Mouse (Mus musculus): ENCODE results near the gene Hoxa11. TPM values are rescaled to one million over a fixed set of nuclear protein-coding genes. Genes with fewer than 3 reads are reported as not detected.

The Hoxa11 gene
- polyA plus RNA-seq, 1 experiment from 2014 or later, result 34.8 TPM

DNA sequence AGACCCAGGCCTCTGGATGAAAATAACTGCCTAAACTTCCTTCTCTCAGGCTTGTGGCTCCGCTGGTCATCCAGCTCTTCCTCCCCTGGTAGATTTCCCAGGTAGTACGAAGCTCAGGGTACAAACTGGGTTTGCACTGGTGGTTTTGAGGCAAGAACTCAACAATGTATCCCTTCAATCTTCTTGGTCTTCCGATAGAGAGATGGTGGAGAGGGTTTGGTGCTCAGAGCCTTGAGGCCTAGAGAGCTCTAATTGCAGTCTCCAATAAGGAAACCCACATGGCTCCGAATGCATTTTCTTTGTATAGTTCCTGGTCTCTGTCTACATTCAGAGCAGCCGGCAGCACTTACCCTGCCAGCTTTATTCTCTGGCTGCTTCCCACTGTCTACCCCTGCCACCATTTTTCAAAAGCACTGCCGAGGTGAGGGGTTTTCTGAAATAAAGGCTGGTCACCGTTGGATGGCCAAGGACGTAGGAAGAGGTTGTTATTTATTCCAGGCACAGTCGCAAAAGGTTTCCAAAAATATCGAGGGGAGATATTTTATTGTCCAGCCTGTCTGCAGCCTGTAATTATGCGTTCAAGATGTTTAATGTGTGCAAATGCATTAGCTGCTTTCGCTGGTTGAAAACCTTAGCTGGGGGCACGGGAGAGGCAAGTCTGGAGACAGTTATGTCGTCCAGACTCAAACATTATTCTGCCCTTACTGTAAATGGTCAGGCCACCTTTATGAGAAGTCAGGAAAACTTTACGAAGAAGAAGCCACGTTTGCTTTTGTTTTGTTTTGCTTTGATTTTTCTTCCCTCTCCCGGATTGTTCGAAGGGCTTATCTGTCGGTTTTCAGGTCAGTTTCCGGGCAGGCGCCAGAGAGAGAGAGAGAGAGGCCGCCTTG lies 27.4 kb upstream of the Hoxa11 start:
- no peak overlapping the region for H3K27ac ChIP-seq
- H3K27me3 ChIP-seq, result peaks cover 99% of the 10 kb centered on the region
- H3K4me3 ChIP-seq (replicated peaks), result no peak overlapping the region
- WGBS, result 11% methylated on average over 22 of the region's 22 CpGs
- no peaks in the 10 kb centered on the region for H3K36me3 ChIP-seq
- H3K9ac ChIP-seq, result no peak overlapping the region
- H3K4me2 ChIP-seq, result peak overlapping the region; percentile 8; the same call in 1 of the 2 replicates
- ATAC-seq (replicated peaks; ENCODE audit: low FRiP score), result no peak
- peaks cover 15% of the 10 kb centered on the region; the same call in 1 of the 2 replicates for H3K4me1 ChIP-seq
- H3K9me3 ChIP-seq (replicated peaks), result no peaks in the 10 kb centered on the region

DNA sequence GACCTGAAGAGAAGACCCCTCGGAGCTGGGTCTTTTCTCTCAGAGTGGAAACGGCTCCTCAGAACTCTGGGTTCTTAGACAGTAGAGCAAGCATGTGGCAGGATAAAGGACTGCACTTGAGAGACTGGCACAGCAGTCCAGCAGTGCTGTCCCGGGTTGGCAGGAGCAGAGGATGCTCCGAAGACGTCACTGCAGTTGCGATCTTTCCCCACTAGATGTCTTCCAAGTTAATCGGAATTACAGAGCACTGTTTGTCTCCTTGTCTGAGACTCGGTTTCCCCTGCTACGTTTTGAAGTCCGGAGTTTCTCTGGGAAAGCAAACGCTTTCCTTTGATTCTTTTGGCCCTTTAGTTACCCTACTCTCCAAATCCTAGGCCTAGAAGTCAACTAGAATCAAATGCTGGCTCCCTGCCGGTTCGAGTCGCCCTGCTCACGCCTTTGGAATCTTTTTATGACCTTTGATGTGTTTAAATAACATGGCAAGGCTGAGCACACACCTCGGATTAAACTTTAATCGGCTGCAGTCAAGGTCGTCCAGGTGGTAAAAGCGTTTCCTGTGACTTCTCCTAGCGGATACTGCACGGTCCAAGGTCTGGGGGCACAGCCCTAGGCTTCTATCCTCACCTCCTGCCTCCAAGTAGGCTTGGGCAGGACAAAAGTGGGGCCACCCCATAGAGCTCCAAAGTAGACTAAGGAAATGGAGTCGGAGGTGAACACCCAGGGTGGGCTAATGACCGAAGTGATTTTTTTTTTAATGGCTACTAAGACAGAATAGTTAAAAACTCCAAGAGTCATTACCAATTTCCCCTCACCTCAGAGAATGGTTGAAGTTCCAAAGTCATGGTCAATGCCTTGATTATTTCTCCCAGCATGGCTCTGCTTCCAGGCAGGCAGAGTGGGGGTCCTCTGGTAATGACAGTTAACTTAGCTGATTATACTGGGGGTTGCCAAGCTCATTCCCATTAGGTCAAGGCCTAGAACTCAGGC lies 25.2 kb upstream of the Hoxa11 start:
- Histone ChIP-seq H3K27ac (no peak overlapping the region), H3K4me3 (replicated peaks) (no peak overlapping the region), H3K9ac (no peak overlapping the region), H3K27me3 (peaks cover 98% of the 10 kb centered on the region), H3K36me3 (no peaks in the 10 kb centered on the region), H3K9me3 (replicated peaks) (no peaks in the 10 kb centered on the region), H3K4me2 (peak overlapping the region; percentile 18; the same call in 1 of the 2 replicates), H3K4me1 (peaks cover 9% of the 10 kb centered on the region; the same call in 1 of the 2 replicates)
- 0 out of 2 replicates have a peak, but pooled peaks have one; percentile 25 for ATAC-seq (replicated peaks; ENCODE audit: low FRiP score)
- 5% methylated on average over 23 of the region's 23 CpGs for whole genome bisulfite sequencing

GRCm38 (mm10) chr6:52268756-52269155 lies 23.1 kb upstream of the Hoxa11 start:
- H3K4me2 ChIP-seq, result no peak overlapping the region
- H3K9ac ChIP-seq, result no peak overlapping the region
- H3K4me3 ChIP-seq (replicated peaks), result no peak overlapping the region
- no peaks in the 10 kb centered on the region for H3K9me3 ChIP-seq (replicated peaks)
- 7% methylated on average over 3 of the region's 3 CpGs for WGBS
- ATAC-seq (replicated peaks; ENCODE audit: low FRiP score), result no peak
- peaks cover 98% of the 10 kb centered on the region for H3K27me3 ChIP-seq
- peaks cover 4% of the 10 kb centered on the region; the same call in 1 of the 2 replicates for H3K4me1 ChIP-seq
- no peaks in the 10 kb centered on the region for H3K36me3 ChIP-seq
- H3K27ac ChIP-seq, result no peak overlapping the region

DNA sequence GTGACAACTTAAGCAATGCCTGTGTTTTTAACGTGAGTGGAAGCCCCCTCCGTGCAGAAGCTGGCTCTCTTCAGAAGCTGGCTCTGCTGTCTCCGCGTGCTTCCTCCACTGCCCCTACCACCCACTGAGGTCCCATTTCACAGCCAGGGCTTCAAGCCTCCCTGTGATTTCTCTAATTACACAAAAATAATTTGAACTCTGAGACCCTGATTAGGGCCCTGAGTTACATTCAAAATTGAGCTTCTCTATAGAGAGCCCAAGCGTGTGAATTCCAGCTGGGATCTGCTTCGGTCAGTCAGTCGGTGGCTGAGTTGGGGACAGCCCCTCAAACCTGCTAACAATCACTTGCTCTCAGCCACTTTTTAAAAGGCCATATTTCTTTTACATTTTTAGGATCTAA lies 22.7 kb upstream of the Hoxa11 start:
- WGBS, result 4% methylated on average over 7 of the region's 7 CpGs

DNA sequence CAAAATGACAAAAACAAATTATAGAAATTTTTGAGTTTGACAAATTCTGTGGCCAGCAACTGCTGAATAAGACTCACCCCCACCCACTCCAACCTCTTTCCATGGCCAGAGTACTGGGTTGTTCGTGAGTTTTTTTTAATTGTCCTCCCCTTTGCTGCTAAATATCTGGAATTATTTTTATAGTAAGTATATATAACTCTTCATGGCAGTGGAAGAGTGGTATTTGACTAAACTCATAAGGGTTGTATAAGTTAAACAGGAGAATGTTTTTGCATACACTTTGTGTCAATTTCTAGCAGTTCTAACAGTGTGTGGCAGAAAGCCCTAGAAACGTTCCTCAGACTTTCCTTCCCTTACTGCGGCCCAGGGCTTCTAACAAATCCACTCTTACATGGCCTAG lies 22.1 kb upstream of the Hoxa11 start:
- H3K9me3 ChIP-seq (replicated peaks), result no peaks in the 10 kb centered on the region
- H3K36me3 ChIP-seq, result no peaks in the 10 kb centered on the region
- H3K9ac ChIP-seq, result no peak overlapping the region
- WGBS, result 9% methylated on average over 3 of the region's 3 CpGs
- H3K27me3 ChIP-seq, result peaks cover 98% of the 10 kb centered on the region
- no peak overlapping the region for H3K27ac ChIP-seq
- H3K4me1 ChIP-seq, result peaks cover 8% of the 10 kb centered on the region
- no peak overlapping the region for H3K4me3 ChIP-seq (replicated peaks)
- no peak overlapping the region for H3K4me2 ChIP-seq
- ATAC-seq (replicated peaks; ENCODE audit: low FRiP score), result no peak

More for the DNA sequence above, 22.7 kb upstream of the Hoxa11 start:
- H3K4me1 ChIP-seq, result peaks cover 4% of the 10 kb centered on the region; the same call in 1 of the 2 replicates
- no peak overlapping the region for H3K4me3 ChIP-seq (replicated peaks)
- ATAC-seq (replicated peaks; ENCODE audit: low FRiP score), result no peak
- no peak overlapping the region for H3K4me2 ChIP-seq
- no peaks in the 10 kb centered on the region for H3K36me3 ChIP-seq
- no peaks in the 10 kb centered on the region for H3K9me3 ChIP-seq (replicated peaks)
- no peak overlapping the region for H3K9ac ChIP-seq
- peaks cover 98% of the 10 kb centered on the region for H3K27me3 ChIP-seq
- no peak overlapping the region for H3K27ac ChIP-seq

GRCm38 (mm10) chr6:52267221-52267620 lies 21.6 kb upstream of the Hoxa11 start:
- H3K9ac ChIP-seq, result no peak overlapping the region
- ATAC-seq (replicated peaks; ENCODE audit: low FRiP score), result no peak
- peaks cover 98% of the 10 kb centered on the region for H3K27me3 ChIP-seq
- no peak overlapping the region for H3K27ac ChIP-seq
- H3K4me3 ChIP-seq (replicated peaks), result no peak overlapping the region
- no peak overlapping the region for H3K4me2 ChIP-seq
- WGBS, result 14% methylated on average over 5 of the region's 5 CpGs
- no peaks in the 10 kb centered on the region for H3K36me3 ChIP-seq
- peaks cover 8% of the 10 kb centered on the region for H3K4me1 ChIP-seq
- H3K9me3 ChIP-seq (replicated peaks), result no peaks in the 10 kb centered on the region

DNA sequence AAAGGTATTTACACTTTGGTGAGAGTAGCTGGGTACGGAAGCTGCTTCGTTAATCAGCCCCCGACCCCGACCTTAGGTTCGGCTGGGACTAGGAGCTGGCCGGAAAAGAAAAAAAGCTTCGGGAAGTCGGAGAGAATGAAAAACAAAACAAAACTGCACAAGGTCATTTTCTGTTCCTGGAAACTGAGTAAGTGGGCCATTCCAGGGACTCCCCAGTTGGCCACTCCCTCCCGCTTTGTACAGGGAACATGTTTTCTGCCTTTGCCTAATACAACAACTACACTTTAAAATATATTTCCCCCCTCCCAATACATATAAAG lies 21.0 kb upstream of the Hoxa11 start:
- H3K27ac ChIP-seq, result no peak overlapping the region
- peaks cover 8% of the 10 kb centered on the region for H3K4me1 ChIP-seq
- H3K9me3 ChIP-seq (replicated peaks), result no peaks in the 10 kb centered on the region
- H3K36me3 ChIP-seq, result no peaks in the 10 kb centered on the region
- ATAC-seq (replicated peaks; ENCODE audit: low FRiP score), result no peak
- no peak overlapping the region for H3K9ac ChIP-seq
- WGBS, result under 1% methylated on average over 9 of the region's 9 CpGs
- peaks cover 99% of the 10 kb centered on the region for H3K27me3 ChIP-seq
- H3K4me2 ChIP-seq, result no peak overlapping the region
- no peak overlapping the region for H3K4me3 ChIP-seq (replicated peaks)

GRCm38 (mm10) chr6:52265913-52266665 lies 20.5 kb upstream of the Hoxa11 start:
- H3K4me3 ChIP-seq (replicated peaks), result no peak overlapping the region
- no peaks in the 10 kb centered on the region for H3K9me3 ChIP-seq (replicated peaks)
- ATAC-seq (replicated peaks; ENCODE audit: low FRiP score), result no peak
- H3K27me3 ChIP-seq, result peaks cover 99% of the 10 kb centered on the region
- H3K4me2 ChIP-seq, result no peak overlapping the region
- no peak overlapping the region for H3K9ac ChIP-seq
- no peak overlapping the region for H3K27ac ChIP-seq
- H3K4me1 ChIP-seq, result peaks cover 10% of the 10 kb centered on the region
- WGBS, result under 1% methylated on average over 19 of the region's 19 CpGs
- no peaks in the 10 kb centered on the region for H3K36me3 ChIP-seq

- Histone ChIP-seq H3K4me2 (no peak overlapping the region), H3K36me3 (no peaks in the 10 kb centered on the region), H3K4me1 (peaks cover 13% of the 10 kb centered on the region), H3K27ac (no peak overlapping the region), H3K9me3 (replicated peaks) (no peaks in the 10 kb centered on the region), H3K4me3 (replicated peaks) (no peak overlapping the region), H3K9ac (no peak overlapping the region), H3K27me3 (peaks cover 99% of the 10 kb centered on the region)
- WGBS, result 1% methylated on average over 18 of the region's 18 CpGs
- ATAC-seq (replicated peaks; ENCODE audit: low FRiP score), result no peak
Observed at GRCm38 (mm10) chr6:52265306-52265912, 19.8 kb upstream of the Hoxa11 start.

- WGBS, result 3% methylated on average over 5 of the region's 5 CpGs
- H3K4me2 ChIP-seq, result no peak overlapping the region
- no peak overlapping the region for H3K27ac ChIP-seq
- H3K9me3 ChIP-seq (replicated peaks), result no peaks in the 10 kb centered on the region
- no peaks in the 10 kb centered on the region for H3K36me3 ChIP-seq
- H3K27me3 ChIP-seq, result peaks cover 99% of the 10 kb centered on the region
- peaks cover 22% of the 10 kb centered on the region for H3K4me1 ChIP-seq
- H3K4me3 ChIP-seq (replicated peaks), result no peak overlapping the region
- no peak for ATAC-seq (replicated peaks; ENCODE audit: low FRiP score)
- no peak overlapping the region for H3K9ac ChIP-seq
Observed at GRCm38 (mm10) chr6:52264106-52264790, 18.6 kb upstream of the Hoxa11 start.

DNA sequence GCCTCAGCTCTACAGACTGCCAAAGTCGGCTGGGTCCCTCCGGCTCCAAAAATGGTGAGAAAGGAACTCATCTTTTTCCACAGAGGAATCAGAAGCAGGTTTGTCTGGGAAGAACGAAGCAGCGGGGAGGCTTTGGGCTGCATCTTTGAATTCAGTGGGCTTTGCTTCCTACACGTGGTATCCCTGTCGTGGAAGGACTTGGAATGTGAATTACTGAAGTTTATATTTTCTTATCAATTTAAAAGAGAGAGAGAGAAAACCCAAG lies 17.6 kb upstream of the Hoxa11 start:
- Histone ChIP-seq H3K9me3 (replicated peaks) (no peaks in the 10 kb centered on the region), H3K4me2 (no peak overlapping the region), H3K4me1 (peaks cover 22% of the 10 kb centered on the region), H3K4me3 (replicated peaks) (no peak overlapping the region), H3K36me3 (no peaks in the 10 kb centered on the region), H3K9ac (no peak overlapping the region), H3K27ac (no peak overlapping the region), H3K27me3 (peaks cover 99% of the 10 kb centered on the region)
- no peak for ATAC-seq (replicated peaks; ENCODE audit: low FRiP score)
- 2% methylated on average over 6 of the region's 6 CpGs for WGBS

Measured in kidney, embryonic 15.5 days (tissue).